Mouse (Mus musculus): ENCODE measurements around the gene Gm28230. TPM values are rescaled to one million over a fixed set of nuclear protein-coding genes. Genes with fewer than 3 reads are reported as not detected.

Gene Gm28230
- polyA plus RNA-seq, 1 experiment from 2014 or later: not detected

GRCm38 (mm10) chr2:74750731-74751250 is 24.3 kb downstream of the Gm28230 start:
- ATAC-seq (ENCODE audit: low read depth) (no peak), DNase-seq (no peak)
- Histone ChIP-seq H3K27me3 (peaks cover 97% of the 10 kb centered on the region), H3K4me2 (no peak overlapping the region), H3K27ac (no peak overlapping the region), H3K4me3 (replicated peaks) (no peak overlapping the region), H3K9me3 (replicated peaks) (no peaks in the 10 kb centered on the region), H3K4me1 (replicated peaks) (no peaks in the 10 kb centered on the region), H3K9ac (no peak overlapping the region), H3K36me3 (no peaks in the 10 kb centered on the region)
- WGBS (ENCODE audit: insufficient replicate concordance): 35% methylated on average over 5 of the region's 5 CpGs

GRCm38 (mm10) chr2:74751861-74752260 is 25.3 kb downstream of the Gm28230 start:
- ATAC-seq (ENCODE audit: low read depth) (no peak), DNase-seq (no peak)
- Histone ChIP-seq H3K4me1 (replicated peaks) (no peaks in the 10 kb centered on the region), H3K36me3 (no peaks in the 10 kb centered on the region), H3K9me3 (replicated peaks) (no peaks in the 10 kb centered on the region), H3K9ac (no peak overlapping the region), H3K4me3 (replicated peaks) (no peak overlapping the region), H3K27me3 (peaks cover 95% of the 10 kb centered on the region), H3K4me2 (no peak overlapping the region), H3K27ac (no peak overlapping the region)
- 45% methylated on average over 1 of the region's 1 CpGs for WGBS (ENCODE audit: insufficient replicate concordance)

DNA sequence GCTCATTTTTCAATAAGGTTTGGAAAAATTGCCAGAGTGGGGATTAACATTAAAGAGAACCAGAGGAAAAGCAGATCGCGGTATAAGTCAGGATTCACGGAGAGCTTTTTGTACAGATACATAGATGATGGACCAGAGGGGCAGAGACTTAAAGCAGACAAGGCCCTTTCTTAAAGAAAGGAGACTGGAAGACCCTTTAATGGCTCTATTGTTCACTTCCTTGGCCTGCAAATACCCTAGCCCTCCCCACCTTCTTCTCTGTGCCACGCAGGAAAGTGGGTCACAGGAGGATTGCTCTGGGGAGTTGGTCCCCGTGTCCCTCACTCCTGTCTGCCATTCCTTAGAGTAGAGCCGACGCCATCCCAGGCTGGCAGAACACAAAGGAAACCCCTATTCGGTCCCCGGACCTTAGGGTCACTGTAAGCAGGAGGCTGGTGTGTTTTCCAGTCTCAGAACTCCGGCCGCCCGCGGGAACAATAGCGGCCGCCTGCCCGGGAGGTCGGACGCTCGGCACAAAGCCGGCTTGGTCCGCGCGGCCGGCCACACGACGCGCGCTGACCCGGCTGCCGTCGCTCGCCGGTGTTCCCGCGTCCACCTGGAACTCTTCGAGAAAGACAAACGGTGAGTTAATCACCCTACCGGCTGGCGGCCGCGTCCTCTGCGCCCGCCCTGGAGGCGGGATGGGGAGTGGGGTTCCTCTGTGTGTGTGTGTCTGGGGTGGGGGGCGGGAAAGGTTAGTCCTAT is 26.1 kb downstream of the Gm28230 start:
- Histone ChIP-seq H3K9ac (no peak overlapping the region), H3K4me3 (replicated peaks) (no peak overlapping the region), H3K36me3 (no peaks in the 10 kb centered on the region), H3K4me2 (peak overlapping the region; percentile 26; the same call in 1 of the 2 replicates), H3K4me1 (replicated peaks) (no peaks in the 10 kb centered on the region), H3K27me3 (peaks cover 93% of the 10 kb centered on the region), H3K9me3 (replicated peaks) (no peaks in the 10 kb centered on the region), H3K27ac (no peak overlapping the region)
- 4% methylated on average over 45 of the region's 45 CpGs for WGBS (ENCODE audit: insufficient replicate concordance)
- no peak for ATAC-seq (ENCODE audit: low read depth)
- DNase-seq: no peak

GRCm38 (mm10) chr2:74753175-74753523 is 26.6 kb downstream of the Gm28230 start:
- H3K36me3 ChIP-seq: no peaks in the 10 kb centered on the region
- DNase-seq (no peak), ATAC-seq (ENCODE audit: low read depth) (no peak)
- H3K27me3 ChIP-seq: peaks cover 93% of the 10 kb centered on the region
- no peak overlapping the region for H3K27ac ChIP-seq
- WGBS (ENCODE audit: insufficient replicate concordance): 3% methylated on average over 25 of the region's 25 CpGs
- H3K4me2 ChIP-seq: peak overlapping the region; percentile 26; the same call in 1 of the 2 replicates
- H3K4me3 ChIP-seq (replicated peaks): no peak overlapping the region
- H3K9ac ChIP-seq: no peak overlapping the region
- no peaks in the 10 kb centered on the region for H3K9me3 ChIP-seq (replicated peaks)
- no peaks in the 10 kb centered on the region for H3K4me1 ChIP-seq (replicated peaks)

DNA sequence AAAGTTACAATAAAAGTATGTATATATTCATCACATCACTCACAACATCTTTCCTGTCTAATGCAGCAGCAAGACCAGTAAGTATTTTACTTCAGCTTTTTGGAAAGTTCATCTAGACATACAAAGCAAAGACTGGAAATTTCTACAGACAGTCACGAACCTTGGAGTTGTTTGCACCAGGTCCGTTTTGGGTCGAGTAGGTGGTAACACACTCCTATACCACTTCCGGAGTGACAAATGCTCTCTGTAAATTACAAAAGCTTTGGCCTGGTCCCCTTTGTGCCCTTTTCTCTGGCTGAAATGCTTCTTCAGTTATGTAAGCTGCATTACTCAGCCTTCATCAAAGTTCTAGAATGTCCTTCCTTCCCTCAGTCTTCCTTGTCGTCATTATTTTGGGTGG is 27.2 kb downstream of the Gm28230 start:
- H3K9me3 ChIP-seq (replicated peaks): no peaks in the 10 kb centered on the region
- H3K27ac ChIP-seq: no peak overlapping the region
- DNase-seq (no peak), ATAC-seq (ENCODE audit: low read depth) (no peak)
- no peak overlapping the region for H3K9ac ChIP-seq
- 10% methylated on average over 5 of the region's 5 CpGs for WGBS (ENCODE audit: insufficient replicate concordance)
- H3K4me1 ChIP-seq (replicated peaks): no peaks in the 10 kb centered on the region
- H3K4me3 ChIP-seq (replicated peaks): no peak overlapping the region
- no peaks in the 10 kb centered on the region for H3K36me3 ChIP-seq
- H3K27me3 ChIP-seq: peaks cover 93% of the 10 kb centered on the region
- H3K4me2 ChIP-seq: no peak overlapping the region

DNA sequence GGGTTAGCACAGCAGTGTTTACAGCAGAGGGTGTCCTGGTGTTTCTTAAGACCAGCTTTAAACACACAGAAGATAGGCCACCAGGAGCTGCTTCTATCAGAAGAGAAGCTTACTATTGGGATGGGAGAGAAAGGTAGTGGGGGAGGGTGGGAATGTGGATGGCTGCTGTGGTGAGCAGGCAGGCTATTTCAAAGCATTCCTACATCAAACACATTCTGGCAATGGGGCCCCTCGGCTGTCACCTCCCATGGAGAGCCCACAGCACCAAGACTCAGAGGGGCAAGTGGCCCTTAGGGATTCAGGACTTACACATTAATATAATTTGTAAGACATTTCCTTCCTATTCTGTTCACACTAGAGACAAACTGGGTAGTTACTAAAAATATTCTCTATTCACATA is 33.6 kb downstream of the Gm28230 start:
- Histone ChIP-seq H3K9ac (no peak overlapping the region), H3K9me3 (replicated peaks) (no peaks in the 10 kb centered on the region), H3K4me2 (no peak overlapping the region), H3K4me1 (replicated peaks) (peaks cover 8% of the 10 kb centered on the region; the same call in 1 of the 2 replicates), H3K27me3 (peaks cover 86% of the 10 kb centered on the region), H3K4me3 (replicated peaks) (no peak overlapping the region), H3K27ac (no peak overlapping the region), H3K36me3 (no peaks in the 10 kb centered on the region)
- DNase-seq: no peak
- ATAC-seq (ENCODE audit: low read depth): no peak
- 12% methylated on average over 1 of the region's 1 CpGs for WGBS (ENCODE audit: insufficient replicate concordance)

GRCm38 (mm10) chr2:74761941-74762340 is 35.4 kb downstream of the Gm28230 start:
- WGBS (ENCODE audit: insufficient replicate concordance): 4% methylated on average over 13 of the region's 13 CpGs
- no peak overlapping the region for H3K4me3 ChIP-seq (replicated peaks)

DNA sequence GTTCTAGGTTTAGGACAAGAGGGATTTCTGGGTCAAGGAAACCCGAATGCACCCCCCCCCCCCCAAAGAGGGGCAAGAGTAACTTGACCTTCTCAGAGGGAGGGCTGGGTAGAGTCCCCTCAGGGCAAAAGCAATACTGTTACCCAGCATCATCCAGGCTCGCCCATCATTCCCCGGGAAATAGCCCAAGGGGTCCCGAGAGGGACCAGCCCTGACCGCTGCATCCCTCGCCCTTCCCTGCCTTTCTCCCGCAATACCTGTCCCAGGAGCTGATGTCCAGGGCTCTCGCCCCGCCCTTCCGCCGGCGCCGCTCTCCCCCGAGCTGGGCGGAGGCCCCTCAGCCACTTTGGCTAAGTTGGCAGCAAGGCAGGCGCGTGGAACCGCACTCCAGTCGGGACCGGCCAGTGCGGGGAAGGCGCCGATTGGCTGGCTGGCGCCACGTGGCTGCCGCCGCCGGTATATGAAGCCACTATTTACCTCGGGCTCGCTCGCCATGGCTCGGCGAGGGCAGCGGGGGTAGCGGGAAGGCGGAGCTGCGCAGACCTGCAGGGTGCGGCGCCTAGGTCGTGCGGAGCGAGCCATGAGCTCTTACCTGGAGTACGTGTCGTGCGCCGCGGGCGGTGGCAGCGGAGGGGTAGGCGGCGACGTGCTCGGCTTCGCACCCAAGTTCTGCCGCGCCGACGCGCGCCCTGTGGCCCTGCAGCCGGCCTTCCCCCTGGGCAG is 36.2 kb downstream of the Gm28230 start, which contains the start of gene Hoxd1:
Gene Hoxd1 (plus strand): TSS at position 459 of the 723 bp plus-strand sequence.
- no peak for ATAC-seq (ENCODE audit: low read depth)
- under 1% methylated on average over 61 of the region's 61 CpGs for WGBS (ENCODE audit: insufficient replicate concordance)
- no peak for DNase-seq

More at GRCm38 (mm10) chr2:74761941-74762340, 35.4 kb downstream of the Gm28230 start:
- DNase-seq: no peak
- H3K36me3 ChIP-seq: no peaks in the 10 kb centered on the region
- H3K27me3 ChIP-seq: peaks cover 91% of the 10 kb centered on the region
- no peak overlapping the region for H3K4me2 ChIP-seq
- H3K9me3 ChIP-seq (replicated peaks): no peaks in the 10 kb centered on the region
- no peak for ATAC-seq (ENCODE audit: low read depth)
- peaks cover 8% of the 10 kb centered on the region; the same call in 1 of the 2 replicates for H3K4me1 ChIP-seq (replicated peaks)
- no peak overlapping the region for H3K9ac ChIP-seq
- H3K27ac ChIP-seq: no peak overlapping the region

GRCm38 (mm10) chr2:74763245-74763735 is 36.8 kb downstream of the Gm28230 start:
- Histone ChIP-seq H3K9me3 (replicated peaks) (no peaks in the 10 kb centered on the region), H3K27me3 (peaks cover 83% of the 10 kb centered on the region), H3K27ac (no peak overlapping the region), H3K4me3 (replicated peaks) (peak overlapping the region; percentile 43), H3K36me3 (no peaks in the 10 kb centered on the region), H3K9ac (no peak overlapping the region), H3K4me1 (replicated peaks) (peaks cover 8% of the 10 kb centered on the region; the same call in 1 of the 2 replicates), H3K4me2 (peak overlapping the region; percentile 60)
- ATAC-seq (ENCODE audit: low read depth) (no peak), DNase-seq (no peak)
- WGBS (ENCODE audit: insufficient replicate concordance): 2% methylated on average over 50 of the region's 53 CpGs

More for the DNA sequence above, 36.2 kb downstream of the Gm28230 start, which contains the start of gene Hoxd1:
- H3K9me3 ChIP-seq (replicated peaks): no peaks in the 10 kb centered on the region
- peak within 1 kb of the TSS; percentile 60 for H3K4me2 ChIP-seq
- H3K4me3 ChIP-seq (replicated peaks): peak within 1 kb of the TSS; percentile 43
- H3K27ac ChIP-seq: no peak within 1 kb of the TSS
- H3K4me1 ChIP-seq (replicated peaks): peaks cover 8% of the 10 kb centered on the region; the same call in 1 of the 2 replicates
- no peak within 1 kb of the TSS for H3K9ac ChIP-seq
- H3K27me3 ChIP-seq: peaks cover 87% of the 10 kb centered on the region
- no peaks in the 10 kb centered on the region for H3K36me3 ChIP-seq

DNA sequence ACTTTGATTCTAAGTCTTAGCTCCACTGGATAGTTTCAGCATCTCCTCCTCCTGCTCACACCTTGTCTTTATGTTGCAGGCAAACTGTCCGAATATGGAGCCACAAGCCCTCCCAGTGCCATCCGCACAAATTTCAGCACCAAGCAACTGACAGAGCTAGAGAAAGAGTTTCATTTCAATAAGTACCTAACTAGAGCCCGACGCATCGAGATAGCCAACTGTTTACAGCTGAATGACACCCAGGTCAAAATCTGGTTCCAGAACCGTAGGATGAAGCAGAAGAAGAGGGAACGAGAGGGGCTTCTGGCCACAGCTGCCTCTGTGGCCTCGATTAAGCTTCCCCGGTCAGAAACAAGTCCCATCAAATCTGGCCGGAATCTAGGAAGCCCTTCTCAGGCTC is 37.4 kb downstream of the Gm28230 start:
- H3K4me3 ChIP-seq (replicated peaks): no peak overlapping the region
- peaks cover 83% of the 10 kb centered on the region for H3K27me3 ChIP-seq
- peaks cover 8% of the 10 kb centered on the region; the same call in 1 of the 2 replicates for H3K4me1 ChIP-seq (replicated peaks)
- WGBS (ENCODE audit: insufficient replicate concordance): 42% methylated on average over 10 of the region's 10 CpGs
- no peaks in the 10 kb centered on the region for H3K9me3 ChIP-seq (replicated peaks)
- no peak overlapping the region for H3K9ac ChIP-seq
- no peaks in the 10 kb centered on the region for H3K36me3 ChIP-seq
- no peak for ATAC-seq (ENCODE audit: low read depth)
- DNase-seq: no peak
- H3K27ac ChIP-seq: no peak overlapping the region
- no peak overlapping the region for H3K4me2 ChIP-seq

DNA sequence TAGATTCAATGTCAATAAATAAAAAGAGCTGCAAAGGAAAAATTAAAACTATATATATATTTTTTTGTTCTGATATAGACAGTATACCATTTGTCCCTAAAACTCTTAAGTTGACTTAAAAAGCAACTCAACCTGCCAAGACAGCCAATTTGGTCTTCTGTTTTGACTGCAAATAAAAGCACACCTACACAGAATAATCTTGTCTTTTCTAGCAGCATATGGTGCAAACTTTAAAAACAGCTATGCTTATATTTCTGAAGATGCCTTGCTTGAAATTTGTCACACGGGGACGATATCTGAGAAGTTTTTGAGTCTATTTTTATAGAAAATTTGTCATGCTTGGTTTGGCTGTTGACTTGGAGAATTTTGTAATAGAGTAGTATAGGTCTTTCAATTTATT is 47.8 kb downstream of the Gm28230 start:
- whole genome bisulfite sequencing (ENCODE audit: insufficient replicate concordance): 77% methylated on average over 2 of the region's 2 CpGs
- Histone ChIP-seq H3K4me3 (replicated peaks) (no peak overlapping the region), H3K9me3 (replicated peaks) (no peaks in the 10 kb centered on the region), H3K27me3 (0 out of 2 replicates have a peak, but pooled peaks cover 13% of the 10 kb centered on the region), H3K36me3 (no peaks in the 10 kb centered on the region), H3K4me2 (no peak overlapping the region), H3K27ac (no peak overlapping the region), H3K9ac (no peak overlapping the region), H3K4me1 (replicated peaks) (no peaks in the 10 kb centered on the region)
- no peak for ATAC-seq (ENCODE audit: low read depth)
- DNase-seq: no peak

Measured in liver, embryonic 13.5 days (tissue).